Mouse (Mus musculus) heart, embryonic 14.5 days (tissue): ENCODE measurements around the gene Psen1. TPM values are rescaled to one million over a fixed set of nuclear protein-coding genes. Genes with fewer than 3 reads are reported as not detected.

Experiments
- ATAC-seq: fragments of 200-750 bp; cut with Nextera tagmentation; 2 replicates; pipeline ENCODE4 v1.8.0; 2017; ENCODE audit warnings: low read depth, moderate TSS enrichment; ENCODE audit not compliant: insufficient number of reproducible peaks, insufficient read depth, low FRiP score
- H3K27ac ChIP-seq, 2 experiments: fragments of 200-500 bp in 1 of 2; fragments of 300-500 bp in 1 of 2; sonication (generic) in 1 of 2; replicated peaks in 1 of 2; 2 replicates each; pipeline ENCODE4 v1.5.1; 2012 to 2014; ENCODE audit warnings: low read depth in 2 of 2, low read length in 2 of 2, control low read depth in 1 of 2, mild to moderate bottlenecking in 1 of 2, mixed read lengths in 1 of 2; ENCODE audit not compliant: control insufficient read depth in 1 of 2, insufficient read depth in 1 of 2
- H3K27me3 ChIP-seq: fragments of 300-500 bp; sonication (generic); 2 replicates; pipeline ENCODE4 v1.6.1; 2014; ENCODE audit warnings: mild to moderate bottlenecking, low read length, control low read depth; ENCODE audit not compliant: control insufficient read depth, insufficient read depth
- H3K36me3 ChIP-seq: fragments of 300-500 bp; sonication (generic); 2 replicates; pipeline ENCODE4 v1.6.1; 2014; ENCODE audit warnings: mild to moderate bottlenecking, control low read depth, low read length, mixed read lengths; ENCODE audit not compliant: control insufficient read depth, insufficient read depth
- H3K4me1 ChIP-seq, 2 experiments: fragments of 200-500 bp in 1 of 2; fragments of 300-500 bp in 1 of 2; sonication (generic) in 1 of 2; 2 replicates each; pipeline ENCODE4 v1.6.1; 2012 to 2014; ENCODE audit warnings: low read length in 2 of 2, control low read depth in 1 of 2, mixed read lengths in 1 of 2; ENCODE audit not compliant: control insufficient read depth in 2 of 2, insufficient read depth in 2 of 2
- H3K4me2 ChIP-seq: fragments of 300-500 bp; sonication (generic); 2 replicates; pipeline ENCODE4 v1.6.1; 2014; ENCODE audit warnings: mild to moderate bottlenecking, low read length
- H3K4me3 ChIP-seq, 2 experiments: fragments of 200-500 bp in 1 of 2; fragments of 300-500 bp in 1 of 2; sonication (generic) in 1 of 2; 2 replicates each; pipeline ENCODE4 v1.5.1; 2012 to 2014; ENCODE audit warnings: low read length in 2 of 2, mild to moderate bottlenecking in 2 of 2, control low read depth in 1 of 2, low read depth in 1 of 2, moderate library complexity in 1 of 2; ENCODE audit not compliant: control insufficient read depth in 1 of 2, insufficient read depth in 1 of 2
- H3K9ac ChIP-seq: fragments of 300-500 bp; sonication (generic); 2 replicates; pipeline ENCODE4 v1.6.1; 2014; ENCODE audit warnings: mild to moderate bottlenecking, low read length
- H3K9me3 ChIP-seq: fragments of 300-500 bp; sonication (generic); 2 replicates; pipeline ENCODE4 v1.6.1; 2016; ENCODE audit warnings: low read length, control low read depth; ENCODE audit not compliant: control insufficient read depth
- WGBS: fragments of 180-500 bp; shearing (Covaris S2); extraction: QIAGEN DNeasy Blood & Tissue Kit; methylation state at CpG from one replicate; pipeline ENCODE4 v1.1.7; 2014; 5-methylcytosine and 5-hydroxymethylcytosine counted together
- polyA plus RNA-seq: library from polyadenylated mRNA; unstranded; fragments of >200 nt; fragmentation: Nextera tagmentation; extraction: Ambion mirVana; gene quantifications from 2 replicates; pipeline ENCODE4 v1.2.1, GENCODE M21; 2014

Psen1 gene
- polyA plus RNA-seq, 1 experiment from 2014 or later, result 50.8 TPM

DNA sequence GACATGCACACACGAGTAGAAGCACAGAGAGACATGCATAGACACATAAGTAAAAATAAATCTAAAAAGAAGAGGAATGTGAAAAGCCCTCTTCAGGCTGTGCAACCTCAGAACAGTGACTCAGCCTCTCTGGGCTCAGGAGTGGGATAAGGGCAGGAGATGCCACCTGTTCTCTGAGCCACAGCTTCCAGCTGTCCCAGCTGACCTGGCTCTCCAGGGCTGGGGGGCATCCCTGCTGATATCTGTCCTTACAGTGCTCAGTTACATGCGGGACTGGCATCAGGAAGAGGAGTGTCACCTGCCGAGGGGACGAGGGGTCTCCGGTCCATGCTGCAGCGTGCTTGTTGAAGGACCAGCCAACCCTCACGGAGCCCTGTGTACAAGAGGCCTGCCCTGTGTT, 88.8 kb downstream of the Psen1 start:
- Histone ChIP-seq H3K4me2 (no peak overlapping the region), H3K27ac (no peak overlapping the region), H3K27me3 (no peaks in the 10 kb centered on the region), H3K4me1 (no peaks in the 10 kb centered on the region), H3K9me3 (no peaks in the 10 kb centered on the region), H3K4me3 (no peak overlapping the region), H3K36me3 (no peaks in the 10 kb centered on the region), H3K9ac (no peak overlapping the region)
- 82% methylated on average over 7 of the region's 7 CpGs for WGBS
- no peak for ATAC-seq

DNA sequence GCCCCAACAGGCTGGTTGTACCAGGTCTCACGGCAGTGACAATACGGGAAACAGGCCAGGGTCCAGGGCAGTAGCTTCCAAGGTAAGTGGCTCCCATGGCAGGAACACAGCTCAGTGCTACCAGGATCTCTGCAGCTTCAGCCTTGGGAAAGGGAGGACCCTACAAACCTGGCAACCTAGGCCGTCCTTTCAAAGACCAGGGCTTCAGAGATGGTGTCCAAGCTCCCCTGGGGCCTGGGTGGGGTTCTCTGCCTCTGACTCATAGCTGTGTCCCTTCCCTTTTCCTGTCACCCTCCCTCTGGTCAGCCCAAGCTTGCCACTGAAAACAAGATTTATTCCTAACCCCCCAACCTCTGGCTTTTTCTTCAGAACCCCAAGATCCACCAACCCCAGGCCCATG, 92.2 kb downstream of the Psen1 start:
- no peaks in the 10 kb centered on the region for H3K4me1 ChIP-seq
- no peak for ATAC-seq
- no peak overlapping the region for H3K9ac ChIP-seq
- no peak overlapping the region for H3K4me3 ChIP-seq
- WGBS, result 84% methylated on average over 3 of the region's 3 CpGs
- H3K27ac ChIP-seq, result no peak overlapping the region
- no peaks in the 10 kb centered on the region for H3K9me3 ChIP-seq
- no peak overlapping the region for H3K4me2 ChIP-seq
- peaks cover 3% of the 10 kb centered on the region; the same call in 1 of the 2 replicates for H3K27me3 ChIP-seq
- H3K36me3 ChIP-seq, result no peaks in the 10 kb centered on the region

DNA sequence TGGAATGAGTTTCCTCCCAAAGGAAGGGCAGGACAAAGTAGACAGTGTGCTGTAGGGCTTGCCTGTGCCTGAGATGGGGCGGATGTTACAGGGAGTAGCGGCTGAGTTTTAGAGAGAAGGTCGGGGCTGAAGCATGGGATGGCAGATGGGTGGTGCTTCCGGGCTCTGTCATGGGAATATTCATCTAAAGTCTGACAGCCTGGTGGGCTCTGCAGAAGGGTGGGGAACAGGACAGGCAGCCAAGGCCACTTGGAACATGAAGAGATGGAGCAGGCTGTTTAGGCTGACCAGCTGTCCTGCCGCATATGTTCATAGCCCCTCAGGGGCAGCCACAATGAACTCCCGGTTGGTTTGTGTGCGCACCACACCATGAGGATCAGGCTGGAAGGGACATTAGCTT, 93.3 kb downstream of the Psen1 start:
- Histone ChIP-seq H3K27ac (no peak overlapping the region), H3K4me1 (no peaks in the 10 kb centered on the region), H3K36me3 (no peaks in the 10 kb centered on the region), H3K9me3 (no peaks in the 10 kb centered on the region), H3K27me3 (peaks cover 3% of the 10 kb centered on the region; the same call in 1 of the 2 replicates), H3K4me2 (no peak overlapping the region), H3K4me3 (no peak overlapping the region), H3K9ac (no peak overlapping the region)
- ATAC-seq, result no peak
- 69% methylated on average over 7 of the region's 7 CpGs for WGBS

DNA sequence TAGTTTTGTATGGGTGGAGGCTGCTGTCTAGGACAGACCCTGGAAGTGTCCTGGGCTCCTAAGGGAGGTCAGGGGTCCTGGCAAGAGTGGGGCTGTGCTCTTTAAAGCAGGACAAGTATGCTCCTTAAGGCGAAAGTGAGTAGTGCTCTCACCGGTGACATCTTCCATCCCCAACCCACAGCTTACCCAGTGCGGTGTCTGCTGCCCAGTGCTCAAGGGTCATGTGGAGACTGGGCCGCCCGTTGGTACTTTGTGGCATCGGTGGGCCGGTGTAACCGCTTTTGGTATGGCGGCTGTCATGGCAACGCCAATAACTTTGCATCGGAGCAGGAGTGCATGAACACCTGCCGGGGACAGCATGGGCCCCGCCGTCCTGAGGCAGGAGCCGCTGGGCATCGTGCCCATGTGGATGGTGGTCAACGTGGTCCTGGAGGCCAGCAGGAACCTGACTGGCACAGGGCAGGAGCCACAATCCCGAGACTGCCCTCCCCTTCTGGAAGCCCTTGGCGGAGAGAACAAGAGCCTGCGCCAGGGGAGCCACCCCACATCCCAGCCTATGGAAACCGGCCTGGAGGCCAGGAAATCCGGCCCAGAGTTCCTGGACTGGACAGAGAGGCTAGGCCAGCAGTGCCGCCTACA, 93.8 kb downstream of the Psen1 start:
- no peak overlapping the region for H3K9ac ChIP-seq
- no peak overlapping the region for H3K27ac ChIP-seq
- ATAC-seq, result no peak
- no peaks in the 10 kb centered on the region for H3K36me3 ChIP-seq
- peaks cover 3% of the 10 kb centered on the region; the same call in 1 of the 2 replicates for H3K27me3 ChIP-seq
- H3K4me2 ChIP-seq, result no peak overlapping the region
- no peaks in the 10 kb centered on the region for H3K9me3 ChIP-seq
- no peak overlapping the region for H3K4me3 ChIP-seq
- 71% methylated on average over 23 of the region's 23 CpGs for WGBS
- no peaks in the 10 kb centered on the region for H3K4me1 ChIP-seq

DNA sequence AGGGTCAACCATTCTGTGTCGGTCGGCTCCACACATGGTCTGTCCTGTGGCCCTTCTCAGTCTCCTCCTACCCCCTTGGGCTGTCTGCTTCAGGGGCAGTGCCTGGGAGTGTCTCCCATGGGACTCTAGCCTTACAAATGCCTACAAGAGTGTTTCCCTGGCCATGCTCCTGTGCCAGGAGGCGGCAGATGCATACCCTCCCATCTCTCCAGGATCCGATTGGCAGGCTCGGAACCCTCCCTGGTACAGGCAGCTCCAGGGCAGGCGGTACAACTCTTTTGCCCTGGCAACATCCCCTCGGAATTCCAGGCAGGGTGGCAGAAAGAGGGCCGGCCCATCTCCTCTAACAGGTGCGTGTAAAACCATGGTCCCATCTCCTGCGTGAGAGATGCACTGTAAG, 94.7 kb downstream of the Psen1 start:
- 76% methylated on average over 10 of the region's 10 CpGs for WGBS

More for the DNA sequence above, 94.7 kb downstream of the Psen1 start:
- Histone ChIP-seq H3K27ac (no peak overlapping the region), H3K9ac (no peak overlapping the region), H3K36me3 (no peaks in the 10 kb centered on the region), H3K9me3 (no peaks in the 10 kb centered on the region), H3K4me2 (no peak overlapping the region), H3K4me1 (no peaks in the 10 kb centered on the region), H3K27me3 (peaks cover 3% of the 10 kb centered on the region; the same call in 1 of the 2 replicates), H3K4me3 (no peak overlapping the region)
- no peak for ATAC-seq

Other genes starting within 250 kb of the Psen1 start
- 23.2 and 25.1 TPM in 2 replicates for gene Dpf3, start 200.4 kb upstream of the Psen1 start, polyA plus RNA-seq
- gene Dcaf4, start 167.7 kb upstream of the Psen1 start, polyA plus RNA-seq, result 24.2 and 27.5 TPM in 2 replicates
- 13.9 and 16.6 TPM in 2 replicates for gene Zfyve1, start 90.9 kb upstream of the Psen1 start, polyA plus RNA-seq
- gene Rbm25, start 56.9 kb upstream of the Psen1 start, polyA plus RNA-seq, result 140 and 157 TPM in 2 replicates
- gene Papln, start 75.5 kb downstream of the Psen1 start, polyA plus RNA-seq, result 0.20 and 0.22 TPM in 2 replicates
- 29.9 and 31.8 TPM in 2 replicates for gene Numb, start 233.8 kb downstream of the Psen1 start, polyA plus RNA-seq